In the genomic region with DNA sequence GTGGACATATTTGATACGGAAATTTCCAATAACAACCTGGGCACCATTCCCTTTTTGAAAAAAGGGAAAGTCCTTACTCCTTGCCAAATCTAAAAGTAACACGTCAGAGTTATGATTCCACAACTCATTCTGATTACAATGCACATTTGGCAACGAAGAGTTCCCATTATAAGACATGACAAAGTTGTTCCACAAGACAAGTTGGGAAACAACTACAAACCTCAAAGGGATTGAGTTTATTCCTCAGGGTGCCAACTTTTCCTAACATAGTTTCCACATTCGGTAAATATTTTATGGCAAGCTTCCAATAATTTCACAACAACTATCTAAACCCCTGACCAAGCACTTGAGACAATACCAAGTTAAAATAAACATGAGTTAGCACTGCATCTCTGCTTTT, we compare ENCODE assay signal across 30 mouse cellular contexts.
DNase-seq lines count a peak whose midpoint lies in the region; ATAC-seq and TF ChIP-seq lines count a peak whose summit lies in the region.
"Had no signal": no experiment of that assay in that cellular context is flagged by ENCODE, and none has a peak within 500 bp of the region (broad histone marks: within the 10 kb centered on the region; RNA-seq: fewer than 3 reads in every experiment).

No protein-coding gene starts in this region.

- H3K9ac ChIP-seq in embryonic facial prominence, embryonic 14.5 days (ENCODE audit: low read depth, low read length), result no peak overlapping the region
- no peak overlapping the region for H3K9ac ChIP-seq in liver, adult 2 months (ENCODE audit: low read depth, low read length)
- no peak overlapping the region for H3K9ac ChIP-seq in liver, embryonic 11.5 days (ENCODE audit: low read depth, low read length)
- H3K9ac ChIP-seq: embryonic facial prominence, embryonic 12.5 days; heart, embryonic 13.5 days; hindbrain, embryonic 15.5 days; limb, embryonic 13.5 days; liver, embryonic 13.5 days; lung, embryonic 15.5 days; midbrain, embryonic 12.5 days; neural tube, embryonic 12.5 days had no signal

- no peak for TF ChIP-seq CTCF in liver, adult 2 months (IDR thresholded peaks at IDR 0.05; ENCODE audit: low read depth, low read length)

- no peak overlapping the region for H3K4me3 ChIP-seq in embryonic facial prominence, embryonic 14.5 days (ENCODE audit: low read depth, low read length)
- no peak overlapping the region for H3K4me3 ChIP-seq in embryonic facial prominence, embryonic 10.5 days
- H3K4me3 ChIP-seq in liver, adult 2 months (ENCODE audit: insufficient read depth, low read depth, low read length), result no peak overlapping the region
- H3K4me3 ChIP-seq in liver, embryonic 11.5 days (ENCODE audit: low read depth, low read length), result no peak overlapping the region
- H3K4me3 ChIP-seq: embryonic facial prominence, embryonic 12.5 days; heart, embryonic 13.5 days; hindbrain, embryonic 10.5 days; hindbrain, embryonic 15.5 days; layer of hippocampus, adult 2 months; limb, embryonic 13.5 days; liver, embryonic 13.5 days; lung, embryonic 15.5 days; megakaryocyte, embryonic 14.5 days; midbrain, embryonic 12.5 days; myocyte; neural tube, embryonic 12.5 days had no signal

- H3K4me2 ChIP-seq in embryonic facial prominence, embryonic 14.5 days (ENCODE audit: low read depth, low read length), result no peak overlapping the region
- no peak overlapping the region for H3K4me2 ChIP-seq in liver, embryonic 11.5 days
- H3K4me2 ChIP-seq: embryonic facial prominence, embryonic 12.5 days; heart, embryonic 13.5 days; hindbrain, embryonic 15.5 days; limb, embryonic 13.5 days; liver, embryonic 13.5 days; lung, embryonic 15.5 days; midbrain, embryonic 12.5 days; neural tube, embryonic 12.5 days had no signal

- no peaks in the 10 kb centered on the region for H3K36me3 ChIP-seq in embryonic facial prominence, embryonic 14.5 days (ENCODE audit: control insufficient read depth, insufficient read depth, low read length)
- no peaks in the 10 kb centered on the region for H3K36me3 ChIP-seq in embryonic facial prominence, embryonic 10.5 days (replicated peaks)
- H3K36me3 ChIP-seq in liver, adult 2 months (ENCODE audit: control insufficient read depth, insufficient read depth, low read length), result no peaks in the 10 kb centered on the region
- H3K36me3 ChIP-seq in liver, embryonic 11.5 days (ENCODE audit: control insufficient read depth, insufficient read depth, low read length), result no peaks in the 10 kb centered on the region
- H3K36me3 ChIP-seq: embryonic facial prominence, embryonic 12.5 days; heart, embryonic 13.5 days; hindbrain, embryonic 10.5 days; hindbrain, embryonic 15.5 days; limb, embryonic 13.5 days; liver, embryonic 13.5 days; lung, embryonic 15.5 days; midbrain, embryonic 12.5 days; neural tube, embryonic 12.5 days had no signal

- DNase-seq in embryonic facial prominence, embryonic 14.5 days (ENCODE audit: low spot score), result peak; percentile 2
- no peak for DNase-seq in embryonic facial prominence, embryonic 10.5 days (ENCODE audit: low spot score)
- DNase-seq in liver, adult 2 months (ENCODE audit: extremely low read depth, low read depth, low spot score), result peak; percentile 42
- no peak for DNase-seq in liver, embryonic 11.5 days (ENCODE audit: low spot score)
- DNase-seq in lung, postnatal 36 days, result peak; percentile 1
- DNase-seq in lung, postnatal 14 days, result no peak
- no peak for DNase-seq in spleen, postnatal 14 days (ENCODE audit: low spot score in 2 of 2)
- no peak for DNase-seq in layer of hippocampus, postnatal 36 days
- DNase-seq: adrenal gland, postnatal 14 days; cerebellum, adult 11 months; cerebellum, adult 9-10 months; cerebellum, postnatal 36 days; kidney, adult 18-20 months; kidney, postnatal 36 days; liver, embryonic 13.5 days; right cerebral cortex, adult 18-20 months had no signal

- no peaks in the 10 kb centered on the region for H3K4me1 ChIP-seq in embryonic facial prominence, embryonic 14.5 days (ENCODE audit: control insufficient read depth, insufficient read depth, low read length)
- no peaks in the 10 kb centered on the region for H3K4me1 ChIP-seq in embryonic facial prominence, embryonic 10.5 days
- no peaks in the 10 kb centered on the region for H3K4me1 ChIP-seq in liver, adult 2 months (ENCODE audit: control insufficient read depth, insufficient read depth, low read length)
- no peaks in the 10 kb centered on the region for H3K4me1 ChIP-seq in liver, embryonic 11.5 days (replicated peaks; ENCODE audit: control insufficient read depth, insufficient read depth, low read length)
- H3K4me1 ChIP-seq: embryonic facial prominence, embryonic 12.5 days; heart, embryonic 13.5 days; hindbrain, embryonic 10.5 days; hindbrain, embryonic 15.5 days; limb, embryonic 13.5 days; liver, embryonic 13.5 days; lung, embryonic 15.5 days; megakaryocyte, embryonic 14.5 days; midbrain, embryonic 12.5 days; neural tube, embryonic 12.5 days had no signal

- WGBS in embryonic facial prominence, embryonic 14.5 days, result 58% methylated on average over 4 of the region's 4 CpGs
- WGBS in embryonic facial prominence, embryonic 10.5 days, result 85% methylated on average over 4 of the region's 4 CpGs
- WGBS in liver, adult 2 months, result 20% methylated on average over 4 of the region's 4 CpGs
- 72% methylated on average over 4 of the region's 4 CpGs for WGBS in liver, embryonic 11.5 days

- no peaks in the 10 kb centered on the region for H3K9me3 ChIP-seq in embryonic facial prominence, embryonic 14.5 days (ENCODE audit: control insufficient read depth, low read length)
- H3K9me3 ChIP-seq in embryonic facial prominence, embryonic 10.5 days, result no peaks in the 10 kb centered on the region
- no peaks in the 10 kb centered on the region for H3K9me3 ChIP-seq in liver, embryonic 11.5 days (ENCODE audit: control insufficient read depth, low read length)
- H3K9me3 ChIP-seq: embryonic facial prominence, embryonic 12.5 days; heart, embryonic 13.5 days; hindbrain, embryonic 10.5 days; hindbrain, embryonic 15.5 days; limb, embryonic 13.5 days; liver, embryonic 13.5 days; lung, embryonic 15.5 days; megakaryocyte, embryonic 14.5 days; midbrain, embryonic 12.5 days; neural tube, embryonic 12.5 days had no signal

- no peaks in the 10 kb centered on the region for H3K79me2 ChIP-seq in liver, adult 2 months (ENCODE audit: control insufficient read depth, insufficient read depth, low read length)

- no peak for TF ChIP-seq POLR2A in liver, adult 2 months (IDR thresholded peaks at IDR 0.05; ENCODE audit: extremely low read depth, insufficient read depth, low read length)

- H3K27me3 ChIP-seq in embryonic facial prominence, embryonic 14.5 days (replicated peaks; ENCODE audit: control insufficient read depth, insufficient read depth, low read length), result no peaks in the 10 kb centered on the region
- H3K27me3 ChIP-seq in embryonic facial prominence, embryonic 10.5 days (replicated peaks; ENCODE audit: low read depth, poor library complexity, severe bottlenecking), result no peaks in the 10 kb centered on the region
- H3K27me3 ChIP-seq in liver, adult 2 months (ENCODE audit: control insufficient read depth, insufficient read depth, low read length), result no peaks in the 10 kb centered on the region
- no peaks in the 10 kb centered on the region for H3K27me3 ChIP-seq in liver, embryonic 11.5 days (replicated peaks; ENCODE audit: control insufficient read depth, insufficient read depth, low read length)
- H3K27me3 ChIP-seq: embryonic facial prominence, embryonic 12.5 days; heart, embryonic 13.5 days; hindbrain, embryonic 15.5 days; limb, embryonic 13.5 days; liver, embryonic 13.5 days; lung, embryonic 15.5 days; megakaryocyte, embryonic 14.5 days; midbrain, embryonic 12.5 days; neural tube, embryonic 12.5 days had no signal

- ATAC-seq in embryonic facial prominence, embryonic 14.5 days (ENCODE audit: low read depth), result no peak
- no peak for ATAC-seq in liver, embryonic 11.5 days (replicated peaks; ENCODE audit: low FRiP score)
- ATAC-seq: activated CD4-positive, CD25-positive, alpha-beta regulatory T cell, adult 4 months; forebrain, embryonic 16.5 days; inflammation-experienced regulatory T-cells, adult 6 months had no signal

- H3K27ac ChIP-seq in embryonic facial prominence, embryonic 14.5 days (replicated peaks; ENCODE audit: low read depth, low read length), result no peak overlapping the region
- no peak overlapping the region for H3K27ac ChIP-seq in embryonic facial prominence, embryonic 10.5 days (replicated peaks)
- H3K27ac ChIP-seq in liver, adult 2 months (replicated peaks; ENCODE audit: insufficient read depth, low read depth, low read length), result no peak overlapping the region
- H3K27ac ChIP-seq in liver, embryonic 11.5 days (ENCODE audit: low read depth, low read length), result no peak overlapping the region
- H3K27ac ChIP-seq: embryonic facial prominence, embryonic 12.5 days; heart, embryonic 13.5 days; hindbrain, embryonic 10.5 days; hindbrain, embryonic 15.5 days; layer of hippocampus, adult 2 months; limb, embryonic 13.5 days; liver, embryonic 13.5 days; lung, embryonic 15.5 days; midbrain, embryonic 12.5 days; neural tube, embryonic 12.5 days had no signal

Comparison
In these comparisons a context has a peak if more than half of its experiments do, and no peak if none do; other contexts are left out.
1. DNase-seq: peak in embryonic facial prominence, embryonic 14.5 days (single experiment), liver, adult 2 months (single experiment) and lung, postnatal 36 days (single experiment); none in embryonic facial prominence, embryonic 10.5 days (single experiment), liver, embryonic 11.5 days (single experiment), lung, postnatal 14 days (single experiment), spleen, postnatal 14 days (0 of 2) and layer of hippocampus, postnatal 36 days (0 of 2).